Mouse (Mus musculus): Measurements from ENCODE around the gene Fau. TPM values are rescaled to one million over a fixed set of nuclear protein-coding genes. Genes with fewer than 3 reads are reported as not detected.
A peak's percentile ranks its signal among the peaks of the same experiment; 100 is the strongest.

Gene Fau
- polyA plus RNA-seq, 1 experiment: 2,588 TPM

DNA sequence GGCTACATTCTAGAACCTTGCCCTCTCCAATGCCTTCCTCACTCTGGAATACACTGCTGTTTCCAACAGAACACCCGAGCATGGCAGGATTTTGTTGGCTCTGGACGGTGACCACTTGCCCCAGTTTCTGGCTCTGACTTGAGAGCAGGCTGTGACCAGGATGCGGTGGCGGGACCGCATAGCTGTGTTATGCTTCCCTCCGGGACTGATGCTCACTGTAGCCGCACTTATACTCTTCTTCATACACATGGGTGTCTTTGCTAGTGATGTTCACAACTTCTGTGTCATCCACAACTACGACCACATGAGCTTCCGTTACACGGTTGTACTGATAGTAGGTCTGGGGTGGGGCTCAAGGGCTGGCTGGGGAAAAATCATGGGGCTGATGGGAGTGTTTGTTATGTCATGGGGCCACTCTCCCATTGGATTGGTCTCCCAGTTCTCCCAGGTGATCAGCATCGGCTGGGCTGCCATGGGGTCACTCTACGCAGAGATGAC, 22.4 kb downstream of the Fau start, which contains the start of gene Tmem262:
Gene Tmem262 (plus strand): TSS at position 51 of the 498 bp plus-strand sequence.
- Histone ChIP-seq H3K4me1 (replicated peaks; ENCODE audit: control insufficient read depth, insufficient read depth, low read length) (peaks cover 17% of the 10 kb centered on the region), H3K27ac (ENCODE audit: control insufficient read depth, insufficient read depth, low read length) (no peak within 1 kb of the TSS), H3K27me3 (ENCODE audit: control insufficient read depth, insufficient read depth, low read length) (no peaks in the 10 kb centered on the region), H3K36me3 (ENCODE audit: control insufficient read depth, insufficient read depth, low read length) (peaks cover 7% of the 10 kb centered on the region; the same call in 1 of the 2 replicates), H3K4me3 (ENCODE audit: control insufficient read depth, insufficient read depth, low read length) (no peak within 1 kb of the TSS)
- 98% methylated on average over 12 of the region's 12 CpGs for WGBS
- TF ChIP-seq CTCF (IDR thresholded peaks at IDR 0.05; ENCODE audit: borderline replicate concordance, control insufficient read depth, extremely low read depth, insufficient read depth, low read length, poor library complexity) (no peak), POLR2A (IDR thresholded peaks at IDR 0.05; ENCODE audit: control insufficient read depth, extremely low read depth, insufficient read depth, low read length, poor library complexity) (no peak)
- no peak for DNase-seq

DNA sequence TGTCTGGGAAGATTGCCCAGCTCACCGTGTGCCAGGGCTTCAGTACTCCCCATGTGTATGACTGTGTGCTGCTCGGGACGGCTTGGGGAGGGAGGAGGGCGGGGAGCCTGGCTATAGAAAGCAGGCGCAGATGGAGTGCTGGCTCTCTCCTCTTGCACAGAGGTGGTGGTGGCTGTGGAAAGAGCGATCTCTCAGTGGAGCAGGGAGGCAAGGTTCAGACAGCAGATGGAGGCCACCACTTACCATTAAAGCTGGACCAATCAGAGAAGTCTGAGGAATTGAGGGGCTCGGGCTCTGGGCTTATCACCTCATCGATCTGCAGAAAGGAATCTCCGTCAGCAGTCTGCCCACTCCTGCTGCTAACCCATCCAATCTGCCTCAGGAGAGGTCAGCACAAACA, 24.5 kb downstream of the Fau start, which contains the start of gene Gm28374:
Gene Gm28374 (minus strand): TSS at position 101 of the 400 bp plus-strand sequence.
- no peaks in the 10 kb centered on the region for H3K27me3 ChIP-seq (ENCODE audit: control insufficient read depth, insufficient read depth, low read length)
- H3K4me3 ChIP-seq (ENCODE audit: control insufficient read depth, insufficient read depth, low read length): no peak within 1 kb of the TSS
- 93% methylated on average over 9 of the region's 9 CpGs for WGBS
- no peak for DNase-seq
- peaks cover 18% of the 10 kb centered on the region for H3K4me1 ChIP-seq (replicated peaks; ENCODE audit: control insufficient read depth, insufficient read depth, low read length)
- TF ChIP-seq CTCF (IDR thresholded peaks at IDR 0.05; ENCODE audit: borderline replicate concordance, control insufficient read depth, extremely low read depth, insufficient read depth, low read length, poor library complexity) (no peak), POLR2A (IDR thresholded peaks at IDR 0.05; ENCODE audit: control insufficient read depth, extremely low read depth, insufficient read depth, low read length, poor library complexity) (no peak)
- no peak within 1 kb of the TSS for H3K27ac ChIP-seq (ENCODE audit: control insufficient read depth, insufficient read depth, low read length)
- H3K36me3 ChIP-seq (ENCODE audit: control insufficient read depth, insufficient read depth, low read length): peaks cover 7% of the 10 kb centered on the region; the same call in 1 of the 2 replicates

DNA sequence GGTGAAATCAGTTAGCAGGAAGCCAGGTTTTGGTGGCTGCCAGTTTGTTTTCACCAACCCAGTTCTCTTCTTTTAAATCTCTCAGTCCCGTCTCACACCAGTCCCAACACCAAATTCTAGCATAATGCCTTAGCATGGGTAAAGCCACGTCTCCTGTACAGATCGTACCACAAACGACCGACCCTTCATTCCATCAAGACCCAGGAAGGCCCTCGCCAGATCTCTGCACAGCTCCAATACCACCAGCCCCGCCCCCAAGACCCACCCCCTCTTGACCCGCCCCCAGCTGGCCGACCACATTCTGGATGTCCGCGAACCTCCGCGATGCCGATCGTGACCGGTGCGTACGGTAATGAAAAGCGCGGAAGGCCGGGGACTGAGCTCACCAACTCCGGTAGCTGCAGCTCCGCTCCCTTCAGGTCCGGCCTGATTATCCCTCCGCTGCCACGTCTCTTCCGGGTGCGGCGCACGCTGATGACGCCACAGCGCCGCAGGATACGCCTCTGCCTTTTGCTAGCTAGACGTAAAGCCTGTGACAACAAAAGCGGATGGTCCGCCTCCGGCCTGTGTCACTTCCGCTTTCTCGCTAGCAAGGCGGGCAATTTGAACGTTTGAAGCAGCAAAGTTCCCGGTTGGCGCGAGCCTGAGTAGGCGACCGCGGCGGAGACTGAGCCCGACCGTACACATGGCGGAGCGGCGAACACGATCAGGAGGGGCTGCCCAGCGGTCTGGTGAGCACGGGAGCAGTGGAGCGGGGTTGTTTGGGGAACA, 27.0 kb downstream of the Fau start, which contains the start of the genes Zfpl1 and Cdca5:
Gene Zfpl1 (minus strand): TSS at position 479 of the 771 bp plus-strand sequence.
Gene Cdca5 (plus strand): TSS at position 506 of the 771 bp plus-strand sequence.
- H3K27me3 ChIP-seq (ENCODE audit: control insufficient read depth, insufficient read depth, low read length): no peaks in the 10 kb centered on the region
- H3K4me3 ChIP-seq (ENCODE audit: control insufficient read depth, insufficient read depth, low read length): peak within 1 kb of the TSS; percentile 71
- H3K36me3 ChIP-seq (ENCODE audit: control insufficient read depth, insufficient read depth, low read length): peaks cover 7% of the 10 kb centered on the region; the same call in 1 of the 2 replicates
- peak; percentile 35; the same call in 1 of the 2 replicates for TF ChIP-seq CTCF (IDR thresholded peaks at IDR 0.05; ENCODE audit: borderline replicate concordance, control insufficient read depth, extremely low read depth, insufficient read depth, low read length, poor library complexity)
- TF ChIP-seq POLR2A (IDR thresholded peaks at IDR 0.05; ENCODE audit: control insufficient read depth, extremely low read depth, insufficient read depth, low read length, poor library complexity): no peak; the same call in none of the 2 replicates
- DNase-seq: peak; percentile 94
- WGBS: under 1% methylated on average over 57 of the region's 58 CpGs
- no peak within 1 kb of the TSS for H3K27ac ChIP-seq (ENCODE audit: control insufficient read depth, insufficient read depth, low read length)
- H3K4me1 ChIP-seq (replicated peaks; ENCODE audit: control insufficient read depth, insufficient read depth, low read length): peaks cover 16% of the 10 kb centered on the region

DNA sequence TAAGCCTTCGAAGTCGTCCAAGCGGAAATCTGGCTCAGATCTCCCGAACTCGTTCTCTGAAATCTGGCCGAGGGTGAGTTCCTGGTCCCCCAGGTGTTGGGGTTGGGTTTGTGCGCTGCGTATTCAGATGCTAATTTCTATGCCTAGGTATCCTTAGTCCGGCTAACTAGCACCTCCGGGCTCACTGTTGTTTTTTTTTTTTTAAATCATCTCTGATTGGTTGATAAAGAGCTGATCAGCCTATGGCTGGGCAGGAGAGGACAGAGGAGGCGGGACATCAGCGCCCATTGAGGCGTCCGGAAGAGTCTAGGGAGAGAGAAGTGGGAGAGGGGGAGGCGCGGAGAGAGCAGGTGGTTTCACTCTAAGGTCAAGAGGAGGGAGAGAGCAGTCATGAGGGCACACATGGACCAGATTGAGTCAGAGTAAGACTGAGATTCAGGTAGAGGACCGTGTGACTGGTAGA, 27.8 kb downstream of the Fau start:
- Histone ChIP-seq H3K36me3 (ENCODE audit: control insufficient read depth, insufficient read depth, low read length) (peaks cover 13% of the 10 kb centered on the region; the same call in 1 of the 2 replicates), H3K27me3 (ENCODE audit: control insufficient read depth, insufficient read depth, low read length) (no peaks in the 10 kb centered on the region), H3K4me1 (replicated peaks; ENCODE audit: control insufficient read depth, insufficient read depth, low read length) (peaks cover 16% of the 10 kb centered on the region), H3K27ac (ENCODE audit: control insufficient read depth, insufficient read depth, low read length) (no peak overlapping the region), H3K4me3 (ENCODE audit: control insufficient read depth, insufficient read depth, low read length) (peak overlapping the region; percentile 59)
- WGBS: under 1% methylated on average over 17 of the region's 17 CpGs
- TF ChIP-seq CTCF (IDR thresholded peaks at IDR 0.05; ENCODE audit: borderline replicate concordance, control insufficient read depth, extremely low read depth, insufficient read depth, low read length, poor library complexity): no peak
- no peak; the same call in 1 of the 2 replicates for TF ChIP-seq POLR2A (IDR thresholded peaks at IDR 0.05; ENCODE audit: control insufficient read depth, extremely low read depth, insufficient read depth, low read length, poor library complexity)
- DNase-seq: peak; percentile 52

DNA sequence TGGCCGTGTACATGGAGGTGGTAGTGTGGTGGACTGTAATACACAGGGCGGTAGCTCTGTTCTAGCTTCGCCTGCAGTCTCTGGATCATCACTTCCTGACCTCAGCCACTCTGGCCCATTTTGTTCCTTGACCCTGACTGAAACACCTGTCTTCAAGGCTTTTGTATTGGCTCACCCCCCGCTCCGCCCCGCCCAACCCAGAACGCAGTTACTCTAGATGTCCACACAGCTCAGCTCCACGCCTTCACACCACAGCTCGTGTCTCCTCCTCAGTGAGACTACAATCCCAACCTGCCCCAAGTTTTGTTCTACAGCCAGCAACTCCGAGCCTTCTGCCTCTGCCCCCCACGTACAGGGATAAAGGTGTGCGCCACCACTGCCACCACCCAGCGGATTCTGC, 31.2 kb downstream of the Fau start:
- peaks cover 15% of the 10 kb centered on the region; the same call in 1 of the 2 replicates for H3K36me3 ChIP-seq (ENCODE audit: control insufficient read depth, insufficient read depth, low read length)
- no peak overlapping the region for H3K27ac ChIP-seq (ENCODE audit: control insufficient read depth, insufficient read depth, low read length)
- TF ChIP-seq POLR2A (IDR thresholded peaks at IDR 0.05; ENCODE audit: control insufficient read depth, extremely low read depth, insufficient read depth, low read length, poor library complexity) (no peak), CTCF (IDR thresholded peaks at IDR 0.05; ENCODE audit: borderline replicate concordance, control insufficient read depth, extremely low read depth, insufficient read depth, low read length, poor library complexity) (no peak)
- H3K27me3 ChIP-seq (ENCODE audit: control insufficient read depth, insufficient read depth, low read length): no peaks in the 10 kb centered on the region
- H3K4me1 ChIP-seq (replicated peaks; ENCODE audit: control insufficient read depth, insufficient read depth, low read length): peaks cover 14% of the 10 kb centered on the region
- DNase-seq: no peak
- no peak overlapping the region for H3K4me3 ChIP-seq (ENCODE audit: control insufficient read depth, insufficient read depth, low read length)
- 96% methylated on average over 13 of the region's 13 CpGs for WGBS

DNA sequence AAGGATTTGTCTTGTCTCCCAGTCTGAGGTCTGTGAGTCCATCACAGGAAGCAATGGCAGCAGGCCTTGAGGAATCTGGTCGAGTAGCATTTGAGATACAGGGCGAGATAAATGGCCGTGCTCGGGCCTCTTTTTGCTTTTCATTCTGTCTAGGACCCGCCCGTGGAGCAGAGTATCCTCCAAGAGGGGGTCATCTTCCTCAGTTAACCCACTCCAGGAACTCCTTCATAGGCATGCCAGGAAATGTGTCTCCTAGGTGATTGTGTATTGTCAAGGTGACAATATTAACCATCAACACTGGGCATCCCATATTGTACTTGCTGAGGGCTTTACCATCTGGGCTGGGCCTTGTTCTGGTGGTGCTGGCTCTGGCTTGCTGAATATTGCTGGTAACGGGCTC, 36.5 kb downstream of the Fau start, which contains the start of gene AC131692.1:
Gene AC131692.1 (plus strand): TSS at position 301 of the 400 bp plus-strand sequence.
- no peak within 1 kb of the TSS for H3K4me3 ChIP-seq (ENCODE audit: control insufficient read depth, insufficient read depth, low read length)
- WGBS: 97% methylated on average over 7 of the region's 7 CpGs
- no peak within 1 kb of the TSS for H3K27ac ChIP-seq (ENCODE audit: control insufficient read depth, insufficient read depth, low read length)
- H3K27me3 ChIP-seq (ENCODE audit: control insufficient read depth, insufficient read depth, low read length): no peaks in the 10 kb centered on the region
- TF ChIP-seq POLR2A (IDR thresholded peaks at IDR 0.05; ENCODE audit: control insufficient read depth, extremely low read depth, insufficient read depth, low read length, poor library complexity) (no peak), CTCF (IDR thresholded peaks at IDR 0.05; ENCODE audit: borderline replicate concordance, control insufficient read depth, extremely low read depth, insufficient read depth, low read length, poor library complexity) (no peak)
- no peaks in the 10 kb centered on the region for H3K4me1 ChIP-seq (replicated peaks; ENCODE audit: control insufficient read depth, insufficient read depth, low read length)
- DNase-seq: no peak
- H3K36me3 ChIP-seq (ENCODE audit: control insufficient read depth, insufficient read depth, low read length): peaks cover 30% of the 10 kb centered on the region; the same call in 1 of the 2 replicates

Measured in thymus, adult 2 months (tissue).